Comparison of ENCODE assay signal across 20 mouse cellular contexts in genomic region chr2:135559328-135559727, GRCm38 (mm10).
DNase-seq lines count a peak whose midpoint lies in the region; ATAC-seq lines count a peak whose summit lies in the region.
"Had no signal": no experiment of that assay in that cellular context is flagged by ENCODE, and none has a peak within 500 bp of the region (broad histone marks: within the 10 kb centered on the region; RNA-seq: fewer than 3 reads in every experiment).

No protein-coding gene starts in this region.

- ATAC-seq in liver, embryonic 12.5 days = no peak
- ATAC-seq: forebrain, embryonic 16.5 days; inflammation-experienced regulatory T-cells, adult 6 months had no signal

- H3K4me2 ChIP-seq in liver, embryonic 12.5 days = no peak overlapping the region
- H3K4me2 ChIP-seq: limb, embryonic 12.5 days; liver, embryonic 15.5 days; midbrain, embryonic 12.5 days; neural tube, embryonic 15.5 days had no signal

- peaks cover 6% of the 10 kb centered on the region; the same call in 1 of the 2 replicates for H3K9me3 ChIP-seq in liver, embryonic 12.5 days (replicated peaks)
- H3K9me3 ChIP-seq: hindbrain, embryonic 10.5 days; liver, embryonic 15.5 days; midbrain, embryonic 12.5 days; neural tube, embryonic 15.5 days had no signal

- peak; percentile 30 for DNase-seq in gastrocnemius, adult 18-20 months (ENCODE audit: low spot score)
- no peak for DNase-seq in gastrocnemius, postnatal 4 days (ENCODE audit: low spot score in 2 of 2)
- DNase-seq in lung, postnatal 25 days (ENCODE audit: low spot score) = peak; percentile 20
- no peak for DNase-seq in lung, postnatal 4 days
- DNase-seq in gastrocnemius, postnatal 25 days = peak; percentile 68
- DNase-seq in skeletal muscle tissue, adult 2 months (ENCODE audit: low read depth, low spot score) = peak; percentile 69
- no peak for DNase-seq in cerebellum, postnatal 10 days
- DNase-seq: cerebellum, adult 9-11 months; embryo, embryonic 11 days; kidney, postnatal 10 days; lung, postnatal 14 days; right cerebral cortex, adult 18-20 months had no signal

- no peaks in the 10 kb centered on the region for H3K27me3 ChIP-seq in liver, embryonic 12.5 days (replicated peaks)
- H3K27me3 ChIP-seq: limb, embryonic 12.5 days; liver, embryonic 15.5 days; midbrain, embryonic 12.5 days; neural tube, embryonic 15.5 days had no signal

- H3K9ac ChIP-seq in liver, embryonic 12.5 days = no peak overlapping the region
- H3K9ac ChIP-seq: limb, embryonic 12.5 days; liver, embryonic 15.5 days; midbrain, embryonic 12.5 days; neural tube, embryonic 15.5 days had no signal

- no peaks in the 10 kb centered on the region for H3K36me3 ChIP-seq in liver, embryonic 12.5 days
- H3K36me3 ChIP-seq: hindbrain, embryonic 10.5 days; limb, embryonic 12.5 days; liver, embryonic 15.5 days; midbrain, embryonic 12.5 days; neural tube, embryonic 15.5 days had no signal

- no peak overlapping the region for H3K27ac ChIP-seq in liver, embryonic 12.5 days
- H3K27ac ChIP-seq: hindbrain, embryonic 10.5 days; limb, embryonic 12.5 days; liver, embryonic 15.5 days; midbrain, embryonic 12.5 days; neural tube, embryonic 15.5 days had no signal

- 43% methylated on average over 3 of the region's 3 CpGs for WGBS in liver, embryonic 12.5 days (ENCODE audit: insufficient replicate concordance)

- H3K4me1 ChIP-seq in liver, embryonic 12.5 days = no peaks in the 10 kb centered on the region
- H3K4me1 ChIP-seq: hindbrain, embryonic 10.5 days; limb, embryonic 12.5 days; liver, embryonic 15.5 days; midbrain, embryonic 12.5 days; neural tube, embryonic 15.5 days had no signal

- no peak overlapping the region for H3K4me3 ChIP-seq in liver, embryonic 12.5 days
- H3K4me3 ChIP-seq: hindbrain, embryonic 10.5 days; limb, embryonic 12.5 days; liver, embryonic 15.5 days; midbrain, embryonic 12.5 days; neural tube, embryonic 15.5 days had no signal

Comparison
In these comparisons a context has a peak if more than half of its experiments do, and no peak if none do; other contexts are left out.
1. DNase-seq: peak in gastrocnemius, adult 18-20 months (single experiment), lung, postnatal 25 days (single experiment), gastrocnemius, postnatal 25 days (single experiment) and skeletal muscle tissue, adult 2 months (single experiment); none in gastrocnemius, postnatal 4 days (0 of 2), lung, postnatal 4 days (0 of 2) and cerebellum, postnatal 10 days (0 of 2).